Mouse (Mus musculus) limb, embryonic 12.5 days (tissue): Measurements from ENCODE around the gene Slc8b1. TPM values are rescaled to one million over a fixed set of nuclear protein-coding genes. Genes with fewer than 3 reads are reported as not detected.

Experiments
- ATAC-seq: fragments of 200-750 bp; cut with Nextera tagmentation; 2 replicates; pipeline ENCODE4 v1.8.0; 2017; ENCODE audit warnings: low read depth, moderate TSS enrichment; ENCODE audit not compliant: insufficient number of reproducible peaks, insufficient read depth, low FRiP score, low TSS enrichment
- H3K27ac ChIP-seq: fragments of 300-500 bp; sonication (generic); 2 replicates; pipeline ENCODE4 v1.5.1; 2016; ENCODE audit warnings: mild to moderate bottlenecking, moderate library complexity
- H3K27me3 ChIP-seq: fragments of 300-500 bp; sonication (generic); 2 replicates; pipeline ENCODE4 v1.6.1; 2016; ENCODE audit warnings: mild to moderate bottlenecking, moderate library complexity
- H3K36me3 ChIP-seq: fragments of 300-500 bp; sonication (generic); 2 replicates; pipeline ENCODE4 v1.6.1; 2016; ENCODE audit warnings: mild to moderate bottlenecking, moderate library complexity
- H3K4me1 ChIP-seq: fragments of 300-500 bp; sonication (generic); replicated peaks from 2 replicates; pipeline ENCODE4 v1.6.1; 2016
- H3K4me2 ChIP-seq: fragments of 300-500 bp; sonication (generic); 2 replicates; pipeline ENCODE4 v1.6.1; 2016; ENCODE audit warnings: mild to moderate bottlenecking, moderate library complexity
- H3K4me3 ChIP-seq: fragments of 300-500 bp; sonication (generic); replicated peaks from 2 replicates; pipeline ENCODE4 v1.5.1; 2016; ENCODE audit warnings: mild to moderate bottlenecking
- H3K9ac ChIP-seq: fragments of 300-500 bp; sonication (generic); replicated peaks from 2 replicates; pipeline ENCODE4 v1.6.1; 2016; ENCODE audit warnings: mild to moderate bottlenecking, moderate library complexity
- H3K9me3 ChIP-seq: fragments of 300-500 bp; sonication (generic); 2 replicates; pipeline ENCODE4 v1.6.1; 2016; ENCODE audit warnings: mild to moderate bottlenecking, moderate library complexity
- WGBS: fragments of 180-500 bp; shearing (Covaris S2); methylation state at CpG from one replicate; pipeline ENCODE4 v1.1.7; 2016; 5-methylcytosine and 5-hydroxymethylcytosine counted together
- polyA plus RNA-seq: library from polyadenylated mRNA; unstranded; fragments of >200 nt; fragmentation: Nextera tagmentation; extraction: Ambion mirVana; gene quantifications from 2 replicates; pipeline ENCODE4 v1.2.1, GENCODE M21; 2016

Slc8b1 gene
- 6.1 and 6.2 TPM in 2 replicates for polyA plus RNA-seq

- peak within 1 kb of the TSS; percentile 69 for H3K4me2 ChIP-seq
- H3K27ac ChIP-seq: no peak within 1 kb of the TSS
- no peaks in the 10 kb centered on the region for H3K36me3 ChIP-seq
- peak; percentile 80 for ATAC-seq
- peak within 1 kb of the TSS; percentile 44; the same call in 1 of the 2 replicates for H3K9ac ChIP-seq
- peak within 1 kb of the TSS; percentile 51 for H3K4me3 ChIP-seq
- no peaks in the 10 kb centered on the region for H3K9me3 ChIP-seq
- H3K27me3 ChIP-seq: peaks cover 8% of the 10 kb centered on the region
- WGBS: 2% methylated on average over 36 of the region's 36 CpGs
- H3K4me1 ChIP-seq: peaks cover 45% of the 10 kb centered on the region
Measured at GRCm38 (mm10) chr5:120510982-120511642, at the start of gene Slc8b1. Slc8b1 (plus strand) TSS chr5:120511168.

GRCm38 (mm10) chr5:120461902-120462301 is 49.1 kb upstream of the Slc8b1 start:
- ATAC-seq: no peak
- H3K27me3 ChIP-seq: peaks cover 49% of the 10 kb centered on the region
- 72% methylated on average over 15 of the region's 15 CpGs for WGBS
- H3K27ac ChIP-seq: no peak overlapping the region
- H3K9ac ChIP-seq: no peak overlapping the region
- no peaks in the 10 kb centered on the region for H3K36me3 ChIP-seq
- H3K4me3 ChIP-seq: no peak overlapping the region
- no peak overlapping the region for H3K4me2 ChIP-seq
- 0 out of 2 replicates have a peak, but pooled peaks cover 6% of the 10 kb centered on the region for H3K9me3 ChIP-seq
- H3K4me1 ChIP-seq: no peaks in the 10 kb centered on the region

- ATAC-seq: no peak
- 80% methylated on average over 4 of the region's 4 CpGs for WGBS
- H3K4me3 ChIP-seq: no peak overlapping the region
Measured at GRCm38 (mm10) chr5:120464321-120464720, 46.6 kb upstream of the Slc8b1 start.

GRCm38 (mm10) chr5:120465062-120465461 is 45.9 kb upstream of the Slc8b1 start:
- 40% methylated on average over 5 of the region's 5 CpGs for WGBS
- Histone ChIP-seq H3K4me2 (no peak overlapping the region), H3K4me3 (no peak overlapping the region), H3K27ac (no peak overlapping the region), H3K9ac (no peak overlapping the region), H3K36me3 (no peaks in the 10 kb centered on the region), H3K9me3 (0 out of 2 replicates have a peak, but pooled peaks cover 6% of the 10 kb centered on the region), H3K4me1 (no peaks in the 10 kb centered on the region), H3K27me3 (peaks cover 24% of the 10 kb centered on the region)
- no peak for ATAC-seq

More at GRCm38 (mm10) chr5:120464321-120464720, 46.6 kb upstream of the Slc8b1 start:
- Histone ChIP-seq H3K9me3 (0 out of 2 replicates have a peak, but pooled peaks cover 6% of the 10 kb centered on the region), H3K27me3 (peaks cover 29% of the 10 kb centered on the region), H3K4me2 (no peak overlapping the region), H3K4me1 (no peaks in the 10 kb centered on the region), H3K9ac (no peak overlapping the region), H3K27ac (no peak overlapping the region), H3K36me3 (no peaks in the 10 kb centered on the region)

GRCm38 (mm10) chr5:120465860-120466259 is 45.1 kb upstream of the Slc8b1 start:
- no peaks in the 10 kb centered on the region for H3K36me3 ChIP-seq
- H3K4me1 ChIP-seq: no peaks in the 10 kb centered on the region
- no peak overlapping the region for H3K4me2 ChIP-seq
- WGBS: 96% methylated on average over 6 of the region's 6 CpGs
- no peak overlapping the region for H3K4me3 ChIP-seq
- H3K27me3 ChIP-seq: peaks cover 23% of the 10 kb centered on the region
- no peak for ATAC-seq
- 0 out of 2 replicates have a peak, but pooled peaks cover 6% of the 10 kb centered on the region for H3K9me3 ChIP-seq
- no peak overlapping the region for H3K9ac ChIP-seq
- no peak overlapping the region for H3K27ac ChIP-seq

- H3K9me3 ChIP-seq: 0 out of 2 replicates have a peak, but pooled peaks cover 6% of the 10 kb centered on the region
- peaks cover 13% of the 10 kb centered on the region for H3K27me3 ChIP-seq
- 0 out of 2 replicates have a peak overlapping the region, but pooled peaks have one; percentile 1 for H3K9ac ChIP-seq
- H3K27ac ChIP-seq: no peak overlapping the region
- peaks cover 4% of the 10 kb centered on the region; the same call in 1 of the 2 replicates for H3K4me1 ChIP-seq
- H3K4me3 ChIP-seq: no peak overlapping the region
- no peak for ATAC-seq
- peak overlapping the region; percentile 33 for H3K4me2 ChIP-seq
- no peaks in the 10 kb centered on the region for H3K36me3 ChIP-seq
- WGBS: 6% methylated on average over 4 of the region's 4 CpGs
Measured at GRCm38 (mm10) chr5:120467026-120467425, 43.9 kb upstream of the Slc8b1 start.

GRCm38 (mm10) chr5:120468336-120468735 is 42.6 kb upstream of the Slc8b1 start:
- H3K4me3 ChIP-seq: no peak overlapping the region
- WGBS: 69% methylated on average over 5 of the region's 5 CpGs
- peaks cover 4% of the 10 kb centered on the region; the same call in 1 of the 2 replicates for H3K4me1 ChIP-seq
- H3K4me2 ChIP-seq: no peak overlapping the region
- H3K27me3 ChIP-seq: peaks cover 5% of the 10 kb centered on the region; the same call in 1 of the 2 replicates
- no peak overlapping the region for H3K27ac ChIP-seq
- H3K9me3 ChIP-seq: 0 out of 2 replicates have a peak, but pooled peaks cover 6% of the 10 kb centered on the region
- no peak overlapping the region for H3K9ac ChIP-seq
- no peaks in the 10 kb centered on the region for H3K36me3 ChIP-seq
- ATAC-seq: no peak

GRCm38 (mm10) chr5:120468830-120469229 is 42.1 kb upstream of the Slc8b1 start:
- Histone ChIP-seq H3K9ac (no peak overlapping the region), H3K4me3 (no peak overlapping the region), H3K4me2 (no peak overlapping the region), H3K27ac (no peak overlapping the region), H3K27me3 (0 out of 2 replicates have a peak, but pooled peaks cover 4% of the 10 kb centered on the region), H3K36me3 (no peaks in the 10 kb centered on the region), H3K4me1 (peaks cover 4% of the 10 kb centered on the region; the same call in 1 of the 2 replicates), H3K9me3 (0 out of 2 replicates have a peak, but pooled peaks cover 6% of the 10 kb centered on the region)
- no peak for ATAC-seq
- WGBS: 82% methylated on average over 6 of the region's 6 CpGs

- peaks cover 12% of the 10 kb centered on the region for H3K27me3 ChIP-seq
- no peaks in the 10 kb centered on the region for H3K36me3 ChIP-seq
- no peaks in the 10 kb centered on the region for H3K9me3 ChIP-seq
- H3K4me2 ChIP-seq: no peak overlapping the region
- no peak overlapping the region; the same call in 1 of the 2 replicates for H3K27ac ChIP-seq
- no peak overlapping the region for H3K4me3 ChIP-seq
- H3K4me1 ChIP-seq: peaks cover 4% of the 10 kb centered on the region; the same call in 1 of the 2 replicates
- 44% methylated on average over 4 of the region's 4 CpGs for WGBS
- no peak overlapping the region for H3K9ac ChIP-seq
- no peak for ATAC-seq
Measured at GRCm38 (mm10) chr5:120471538-120471937, 39.4 kb upstream of the Slc8b1 start.

GRCm38 (mm10) chr5:120472770-120473169 is 38.2 kb upstream of the Slc8b1 start, which contains the start of gene Sdsl:
Sdsl (minus strand) TSS chr5:120472810.
- no peak within 1 kb of the TSS for H3K9ac ChIP-seq
- no peak for ATAC-seq

GRCm38 (mm10) chr5:120473361-120473760 is 37.6 kb upstream of the Slc8b1 start:
- Histone ChIP-seq H3K4me1 (peaks cover 4% of the 10 kb centered on the region; the same call in 1 of the 2 replicates), H3K9me3 (no peaks in the 10 kb centered on the region), H3K4me2 (no peak overlapping the region), H3K27ac (no peak overlapping the region), H3K9ac (no peak overlapping the region), H3K27me3 (peaks cover 16% of the 10 kb centered on the region), H3K36me3 (no peaks in the 10 kb centered on the region), H3K4me3 (no peak overlapping the region)
- no peak for ATAC-seq
- WGBS: 84% methylated on average over 2 of the region's 2 CpGs

More at GRCm38 (mm10) chr5:120472770-120473169, 38.2 kb upstream of the Slc8b1 start, which contains the start of gene Sdsl:
- H3K4me3 ChIP-seq: no peak within 1 kb of the TSS
- H3K4me2 ChIP-seq: no peak within 1 kb of the TSS
- no peaks in the 10 kb centered on the region for H3K36me3 ChIP-seq
- WGBS: 81% methylated on average over 8 of the region's 8 CpGs
- H3K9me3 ChIP-seq: no peaks in the 10 kb centered on the region
- peak within 1 kb of the TSS; percentile 37; the same call in 1 of the 2 replicates for H3K27ac ChIP-seq
- H3K27me3 ChIP-seq: peaks cover 16% of the 10 kb centered on the region
- peaks cover 4% of the 10 kb centered on the region; the same call in 1 of the 2 replicates for H3K4me1 ChIP-seq
